Mouse (Mus musculus) liver, embryonic 18 days (tissue): ENCODE data around the gene Rxfp2. TPM values are rescaled to one million over a fixed set of nuclear protein-coding genes. Genes with fewer than 3 reads are reported as not detected.

Experiments
- polyA plus RNA-seq: library from polyadenylated mRNA; depleted of rRNA; stranded (reverse); fragments of >200 nt; gene quantifications from 2 replicates; pipeline ENCODE4 v1.2.3, GENCODE M21; 2012; rRNA removed

Gene Rxfp2
- not detected in 2 replicates for polyA plus RNA-seq

GRCm38 (mm10) chr5:150018656-150019055, at the start of gene Rxfp2:
TSS of gene Rxfp2 (plus strand) at chr5:150018675.

GRCm38 (mm10) chr5:150118455-150119241, 100.2 kb downstream of the Rxfp2 start, which contains the start of gene Fry:
TSS of gene Fry (plus strand) at chr5:150118645.

Other genes with a start within 250 kb of the Rxfp2 start
- gene Fry, start 100.0 kb downstream of the Rxfp2 start, polyA plus RNA-seq, result 2.2 and 2.9 TPM in 2 replicates